Mouse (Mus musculus) lung, adult 2 months (tissue): ENCODE measurements around the gene Pbp2.

Experiments used
- CTCF ChIP-seq: fragments of 200-500 bp; IDR thresholded peaks from 2 replicates; pipeline ENCODE4 v1.5.1; 2011; ENCODE audit warnings: mild to moderate bottlenecking, low read length, control low read depth; ENCODE audit not compliant: insufficient read depth
- POLR2A ChIP-seq: fragments of 200-500 bp; IDR thresholded peaks from 2 replicates; pipeline ENCODE4 v1.6.1; 2011; ENCODE audit warnings: low read depth, mild to moderate bottlenecking, control low read depth, low read length, borderline replicate concordance; ENCODE audit errors: extremely low read depth

DNA sequence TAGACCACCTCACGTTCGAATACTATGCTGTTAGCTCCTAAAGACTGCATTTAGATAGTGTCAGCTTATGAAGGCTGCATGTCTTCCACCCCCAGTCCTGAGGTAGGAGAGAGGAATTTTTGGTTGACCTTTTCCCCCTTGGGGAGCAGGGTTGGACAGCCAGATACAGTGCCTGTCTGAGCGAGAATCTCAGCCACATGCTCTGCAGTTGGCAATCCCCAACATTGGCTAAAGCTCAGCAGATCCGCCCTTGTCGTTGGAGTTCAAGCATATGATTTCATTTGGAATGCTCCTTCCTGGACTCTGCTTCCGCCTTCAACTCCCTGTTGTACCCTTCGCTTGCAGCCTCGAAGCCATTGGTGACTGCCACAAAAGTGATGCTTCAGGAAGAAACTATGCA is 26.2 kb upstream of the Pbp2 start:
- no peak for TF ChIP-seq CTCF
- TF ChIP-seq POLR2A, result no peak
